In genomic region chr8:116447452-116447851, GRCm38 (mm10) we compare ENCODE assay signal across 20 mouse cellular contexts. TPM values are rescaled to one million over a fixed set of nuclear protein-coding genes. Genes with fewer than 3 reads are reported as not detected.
"Had no signal": no experiment of that assay in that cellular context is flagged by ENCODE, and none has a peak within 500 bp of the region (broad histone marks: within the 10 kb centered on the region; RNA-seq: fewer than 3 reads in every experiment).

No protein-coding gene starts in this region.

- H3K36me3 ChIP-seq: lung, embryonic 15.5 days; midbrain, embryonic 13.5 days; midbrain, embryonic 15.5 days; neural tube, embryonic 12.5 days; stomach, embryonic 15.5 days had no signal

- H3K4me2 ChIP-seq: lung, embryonic 15.5 days; midbrain, embryonic 11.5 days; midbrain, embryonic 13.5 days; midbrain, embryonic 15.5 days; neural tube, embryonic 12.5 days; stomach, embryonic 15.5 days had no signal

- ATAC-seq: lung, postnatal 0 days; midbrain, embryonic 13.5 days; midbrain, embryonic 15.5 days had no signal

- H3K9me3 ChIP-seq: lung, embryonic 15.5 days; megakaryocyte, embryonic 14.5 days; midbrain, embryonic 13.5 days; neural tube, embryonic 12.5 days; stomach, embryonic 15.5 days had no signal

- H3K4me3 ChIP-seq: lung, embryonic 15.5 days; megakaryocyte, embryonic 14.5 days; midbrain, embryonic 13.5 days; midbrain, embryonic 15.5 days; neural tube, embryonic 12.5 days; stomach, embryonic 15.5 days had no signal

- H3K27me3 ChIP-seq: lung, embryonic 15.5 days; megakaryocyte, embryonic 14.5 days; midbrain, embryonic 13.5 days; midbrain, embryonic 15.5 days; neural tube, embryonic 12.5 days; stomach, embryonic 15.5 days had no signal

- DNase-seq: lung, adult 2 months; lung, postnatal 14 days; lung, postnatal 36 days; right cerebral cortex, postnatal 14 days; thymus, adult 2 months; thymus, postnatal 25 days; thymus, postnatal 4 days had no signal

- H3K27ac ChIP-seq: lung, embryonic 15.5 days; macrophage; midbrain, embryonic 13.5 days; midbrain, embryonic 15.5 days; neural tube, embryonic 12.5 days; stomach, embryonic 15.5 days; stomach, postnatal 0 days had no signal

- H3K4me1 ChIP-seq: lung, embryonic 15.5 days; megakaryocyte, embryonic 14.5 days; midbrain, embryonic 13.5 days; midbrain, embryonic 15.5 days; neural tube, embryonic 12.5 days; stomach, embryonic 15.5 days had no signal

- H3K9ac ChIP-seq: lung, embryonic 15.5 days; midbrain, embryonic 13.5 days; midbrain, embryonic 15.5 days; neural tube, embryonic 12.5 days; stomach, embryonic 15.5 days had no signal

RNA-seq across cellular contexts. Expression of gene Dynlrb2, which starts 57.3 kb away (rescaled TPM):
- total RNA-seq: megakaryocyte progenitor cell, adult 5-6 weeks; monocyte, adult 5-6 weeks had no signal
- polyA plus RNA-seq: macrophage; spleen, adult 2 months had no signal
